Mouse (Mus musculus) naive thymus-derived CD4-positive, alpha-beta T cell, adult 2 months (primary cell): ENCODE results near the gene Mef2c.
A peak's percentile ranks its signal among the peaks of the same experiment; 100 is the strongest.

Experiments
- DNase-seq: peaks from one replicate; pipeline ENCODE4 v3.0.0-alpha.2; 2011; ENCODE audit warnings: low read depth

Gene Mef2c

GRCm38 (mm10) chr13:83707611-83708010, 203.8 kb downstream of the Mef2c start:
- DNase-seq = no peak

GRCm38 (mm10) chr13:83712778-83713380, 209.0 kb downstream of the Mef2c start:
- DNase-seq = no peak

GRCm38 (mm10) chr13:83713661-83714291, 209.9 kb downstream of the Mef2c start:
- DNase-seq = no peak

GRCm38 (mm10) chr13:83714466-83715307, 210.9 kb downstream of the Mef2c start:
- DNase-seq = peak; percentile 54

DNA sequence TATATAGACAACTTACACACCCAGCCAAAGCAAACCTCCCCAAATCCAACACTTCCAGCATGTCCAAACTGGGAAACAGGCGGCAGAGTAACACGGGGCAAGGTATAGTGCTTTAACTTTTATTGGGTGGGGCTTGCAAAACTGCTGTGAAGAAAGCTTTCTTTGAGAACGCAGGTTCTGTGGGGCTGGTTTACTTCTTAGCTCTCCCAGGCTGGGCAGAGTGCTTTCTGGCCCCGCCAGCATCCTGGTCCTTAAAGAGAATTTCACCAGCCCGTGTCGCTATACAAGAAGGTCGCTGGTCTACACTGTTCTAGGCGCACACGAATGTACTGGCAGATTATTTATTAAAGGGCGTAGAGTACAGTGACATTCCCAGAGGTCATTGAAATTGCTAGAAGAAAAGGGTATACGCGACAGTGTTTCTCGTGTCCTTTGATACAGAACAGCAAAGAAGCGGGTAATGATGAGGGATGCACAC, 211.5 kb downstream of the Mef2c start:
- no peak for DNase-seq

- no peak for DNase-seq
These were observed 212.3 kb downstream of the Mef2c start for GRCm38 (mm10) chr13:83715971-83716615.
